Mouse (Mus musculus) MEL-GATA-1-ER (cell line): Measurements from ENCODE around the gene Fbxo36.

Experiments used
- DNase-seq: peaks from one replicate; pipeline ENCODE4 v3.0.0-alpha.2; 2012; ENCODE audit warnings: low read depth; ENCODE audit errors: extremely low read depth

The Fbxo36 gene

DNA sequence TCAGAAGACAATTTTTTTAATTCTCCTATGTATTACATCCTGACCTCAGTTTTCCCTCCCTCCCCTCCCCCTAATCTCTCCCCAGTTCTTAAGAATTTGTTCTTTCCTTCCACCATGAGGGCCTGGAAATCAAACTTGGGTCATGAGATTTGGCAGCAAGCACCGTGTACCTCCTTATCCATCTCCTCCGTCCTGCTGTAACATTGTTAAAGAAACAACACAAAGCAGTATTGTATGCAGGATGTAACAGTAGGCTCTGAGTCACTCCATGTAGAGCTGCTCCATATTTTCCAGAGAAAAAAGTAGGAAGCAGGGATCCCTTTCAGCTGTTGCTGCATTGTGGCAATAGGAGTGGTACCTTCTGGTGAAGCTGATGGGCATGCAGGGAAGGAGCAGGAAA lies 16.1 kb downstream of the Fbxo36 start:
- DNase-seq: no peak

GRCm38 (mm10) chr1:84859597-84859996 lies 20.0 kb downstream of the Fbxo36 start:
- DNase-seq: no peak

GRCm38 (mm10) chr1:84860360-84861254 lies 21.0 kb downstream of the Fbxo36 start:
- DNase-seq: no peak

GRCm38 (mm10) chr1:84861255-84861630 lies 21.6 kb downstream of the Fbxo36 start:
- DNase-seq: no peak

DNA sequence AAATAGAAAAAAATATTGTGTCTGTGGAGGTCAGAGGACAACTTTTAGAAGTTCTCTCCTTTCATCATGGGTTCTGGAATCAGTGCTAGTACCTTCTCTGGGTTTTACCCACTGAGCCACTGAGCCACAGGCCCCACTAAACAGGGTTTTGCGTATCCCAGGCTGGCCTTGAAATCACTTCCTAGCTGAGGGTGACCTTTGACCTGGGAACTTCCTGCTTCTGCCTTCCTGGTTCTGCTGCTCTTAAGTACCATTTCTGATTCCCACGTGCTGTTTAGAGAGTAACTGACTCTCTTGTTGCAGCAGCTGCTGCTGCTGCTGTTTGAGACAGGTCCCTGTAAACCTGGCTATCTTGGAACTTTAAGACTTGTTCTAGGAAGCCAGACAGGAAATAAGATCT lies 25.0 kb downstream of the Fbxo36 start:
- DNase-seq: no peak

GRCm38 (mm10) chr1:84866231-84866630 lies 26.6 kb downstream of the Fbxo36 start:
- DNase-seq: no peak

GRCm38 (mm10) chr1:84866706-84867230 lies 27.1 kb downstream of the Fbxo36 start:
- no peak for DNase-seq

- no peak for DNase-seq
These were observed 28.7 kb downstream of the Fbxo36 start for GRCm38 (mm10) chr1:84868311-84868710.

DNA sequence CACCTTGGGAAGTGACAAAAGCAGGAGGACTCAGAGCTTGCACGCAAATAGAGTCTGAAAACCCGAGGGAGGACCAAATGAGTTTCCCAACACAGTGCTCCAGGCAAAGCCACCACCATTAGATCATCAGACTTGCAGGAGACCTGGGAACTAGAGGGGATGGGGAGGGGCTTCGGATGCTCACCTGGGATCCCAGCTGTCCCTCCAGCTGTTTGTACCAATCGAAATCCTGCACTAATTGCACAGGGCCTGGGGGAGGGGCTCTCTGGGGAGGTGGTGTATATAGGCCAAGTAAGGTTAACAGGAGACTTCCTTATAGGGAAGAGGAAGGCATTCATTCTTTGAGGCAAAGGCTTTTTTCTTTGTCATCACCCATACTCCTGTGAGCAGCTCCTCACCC lies 29.2 kb downstream of the Fbxo36 start:
- DNase-seq: no peak

GRCm38 (mm10) chr1:84869498-84869897 lies 29.9 kb downstream of the Fbxo36 start:
- no peak for DNase-seq

- DNase-seq: no peak
These were observed 31.5 kb downstream of the Fbxo36 start for GRCm38 (mm10) chr1:84871131-84871530.

- DNase-seq: no peak
These were observed 32.5 kb downstream of the Fbxo36 start for GRCm38 (mm10) chr1:84872105-84872504.

GRCm38 (mm10) chr1:84872939-84873338 lies 33.3 kb downstream of the Fbxo36 start:
- no peak for DNase-seq

- DNase-seq: no peak
These were observed 37.9 kb downstream of the Fbxo36 start for GRCm38 (mm10) chr1:84877590-84877989.

DNA sequence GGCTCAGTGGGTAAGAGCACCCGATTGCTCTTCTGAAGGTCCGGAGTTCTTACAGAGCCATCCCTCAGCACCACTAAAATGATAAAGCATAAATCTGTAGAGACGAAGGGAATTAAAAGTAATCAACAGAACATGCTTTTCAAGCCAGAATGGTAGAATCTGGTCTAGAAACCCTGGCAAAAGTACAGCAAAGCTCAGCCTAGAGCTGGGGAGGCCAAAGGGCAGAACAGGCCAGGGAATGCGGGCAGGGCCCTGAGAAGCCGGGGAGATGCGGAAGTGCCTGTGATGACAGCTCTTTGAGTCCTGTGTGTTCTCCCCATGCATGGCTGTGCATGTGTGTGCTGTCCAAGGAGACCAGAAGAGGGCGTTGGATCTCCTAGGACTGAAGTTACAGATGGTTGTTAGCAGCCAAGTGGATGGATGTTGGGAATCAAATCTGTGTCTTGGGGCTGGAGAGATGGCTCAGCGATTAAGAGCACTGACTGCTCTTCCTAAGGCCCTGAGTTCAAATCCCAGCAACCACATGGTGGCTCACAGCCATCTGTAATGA lies 40.0 kb downstream of the Fbxo36 start:
- DNase-seq: no peak

DNA sequence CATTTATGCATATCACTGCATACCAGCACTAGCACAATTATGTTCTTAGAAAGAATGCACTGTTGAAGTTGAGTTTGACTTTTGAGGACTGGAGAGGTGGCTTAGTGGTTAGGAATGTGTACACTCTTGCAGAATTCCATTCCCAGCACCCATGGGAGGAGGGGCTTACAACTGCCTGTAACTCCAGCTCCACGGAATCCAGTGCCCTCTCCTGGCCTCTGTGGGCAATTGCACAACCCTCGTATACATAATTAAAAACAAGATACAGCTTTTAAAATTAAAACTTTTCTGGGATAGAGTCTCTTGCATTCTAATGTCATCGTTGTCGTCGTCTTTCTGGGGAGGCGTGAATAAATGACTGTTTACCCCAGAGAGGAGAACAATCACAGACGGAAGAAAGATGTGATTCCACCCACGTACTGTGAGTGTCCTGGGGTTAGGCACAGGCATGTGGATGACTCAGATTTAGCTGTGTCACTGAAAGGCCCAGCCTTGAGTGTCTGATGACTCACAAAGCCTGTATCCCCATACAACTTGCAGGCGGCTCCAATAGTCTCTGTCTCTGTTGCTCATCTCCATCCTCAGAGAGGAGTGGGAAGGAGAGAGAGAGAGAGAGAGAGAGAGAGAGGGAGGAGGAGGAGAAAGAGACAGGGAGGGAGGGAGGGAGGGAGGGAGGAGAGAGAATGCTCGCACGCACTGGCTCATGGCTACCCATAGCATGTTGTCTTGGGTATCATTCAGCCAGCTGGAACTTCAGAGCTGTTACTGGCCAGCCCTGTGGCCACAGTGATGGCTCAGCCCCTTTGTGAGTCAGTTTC lies 41.8 kb downstream of the Fbxo36 start:
- no peak for DNase-seq

- no peak for DNase-seq
These were observed 42.5 kb downstream of the Fbxo36 start for GRCm38 (mm10) chr1:84882066-84882532.

- DNase-seq: no peak
These were observed 43.3 kb downstream of the Fbxo36 start for GRCm38 (mm10) chr1:84882937-84883336.

- no peak for DNase-seq
These were observed 44.2 kb downstream of the Fbxo36 start for GRCm38 (mm10) chr1:84883889-84884288.

- DNase-seq: no peak
These were observed 45.5 kb downstream of the Fbxo36 start for GRCm38 (mm10) chr1:84885174-84885573.

DNA sequence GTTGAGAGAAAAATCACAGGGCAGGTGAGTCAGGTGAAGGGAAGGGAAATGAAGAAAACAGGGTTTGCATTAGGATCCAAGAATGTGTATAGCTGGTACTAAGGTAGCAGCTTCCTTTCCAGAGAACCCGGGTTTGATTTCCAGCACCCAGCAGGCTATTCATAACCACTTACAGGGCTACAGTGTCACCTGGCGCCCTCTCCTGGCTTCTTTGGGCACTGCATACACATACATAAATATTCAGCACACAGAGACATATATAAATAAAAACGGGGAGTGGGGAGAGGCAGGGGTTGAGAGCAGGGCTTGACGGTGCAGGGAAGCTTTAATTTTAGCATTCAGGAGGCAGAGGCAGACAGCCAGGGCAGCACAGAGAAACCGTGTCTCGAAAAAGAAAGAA lies 46.3 kb downstream of the Fbxo36 start:
- DNase-seq: no peak
